Comparison of ENCODE assay signal across 17 mouse cellular contexts in the genomic region with DNA sequence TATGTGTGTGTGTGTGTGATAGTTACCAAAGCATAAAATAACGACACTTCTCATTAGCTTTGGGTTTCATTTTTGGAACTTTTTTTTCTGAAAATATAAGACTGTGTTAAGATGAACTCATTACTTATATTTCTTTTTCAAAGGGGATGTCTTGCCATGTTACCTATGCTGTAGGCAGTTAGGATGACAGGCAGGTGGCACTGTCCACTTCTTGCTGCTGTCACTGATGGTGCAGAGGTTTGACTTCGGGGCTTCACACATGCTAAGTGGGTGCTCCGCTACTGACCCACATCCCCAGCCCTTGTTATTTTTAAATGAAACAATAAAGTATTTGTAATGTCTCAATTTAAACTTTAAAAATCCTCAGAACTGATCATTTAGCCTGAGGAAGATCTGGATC. TPM values are rescaled to one million over a fixed set of nuclear protein-coding genes. Genes with fewer than 3 reads are reported as not detected.
DNase-seq lines count a peak whose midpoint lies in the region; ATAC-seq and TF ChIP-seq lines count a peak whose summit lies in the region.
"Had no signal": no experiment of that assay in that cellular context is flagged by ENCODE, and none has a peak within 500 bp of the region (broad histone marks: within the 10 kb centered on the region; RNA-seq: fewer than 3 reads in every experiment).

No protein-coding gene starts in this region.

- intact Hi-C loops in gastrocnemius, adult 2 months (cut with DNase I), result loop anchor here (5.0 kb wide), 1 partner anchor 51 kb away; a partner anchor contains a TSS

- H3K9me3 ChIP-seq in liver, embryonic 12.5 days (replicated peaks), result no peaks in the 10 kb centered on the region
- H3K9me3 ChIP-seq: liver, embryonic 15.5 days; megakaryocyte, embryonic 14.5 days had no signal

- H3K36me3 ChIP-seq in liver, adult 2 months (ENCODE audit: control insufficient read depth, insufficient read depth, low read length), result no peaks in the 10 kb centered on the region
- no peaks in the 10 kb centered on the region for H3K36me3 ChIP-seq in liver, embryonic 12.5 days
- H3K36me3 ChIP-seq: liver, embryonic 15.5 days had no signal

- TF ChIP-seq CTCF in gastrocnemius, adult 2 months (IDR thresholded peaks at IDR 0.05), result peak; percentile 24; the same call in 1 of the 2 replicates
- TF ChIP-seq CTCF in liver, adult 2 months (IDR thresholded peaks at IDR 0.05; ENCODE audit: low read depth, low read length), result peak; percentile 39; the same call in 1 of the 2 replicates
- peak; percentile 21; the same call in 1 of the 2 replicates for TF ChIP-seq CTCF in cortical plate, adult 2 months (IDR thresholded peaks at IDR 0.05; ENCODE audit: extremely low read depth, insufficient read depth, low read length)

- H3K4me3 ChIP-seq in gastrocnemius, adult 2 months, result no peak overlapping the region
- H3K4me3 ChIP-seq in liver, adult 2 months (ENCODE audit: insufficient read depth, low read depth, low read length), result no peak overlapping the region
- no peak overlapping the region for H3K4me3 ChIP-seq in liver, embryonic 12.5 days
- H3K4me3 ChIP-seq in cortical plate, adult 2 months (ENCODE audit: insufficient read depth, low read length), result no peak overlapping the region
- H3K4me3 ChIP-seq: liver, embryonic 15.5 days; megakaryocyte, embryonic 14.5 days had no signal

- H3K27me3 ChIP-seq in liver, adult 2 months (ENCODE audit: control insufficient read depth, insufficient read depth, low read length), result no peaks in the 10 kb centered on the region
- H3K27me3 ChIP-seq in liver, embryonic 12.5 days (replicated peaks), result peaks cover 14% of the 10 kb centered on the region
- H3K27me3 ChIP-seq: liver, embryonic 15.5 days had no signal

- H3K79me2 ChIP-seq in liver, adult 2 months (ENCODE audit: control insufficient read depth, insufficient read depth, low read length), result no peaks in the 10 kb centered on the region

- WGBS in liver, adult 2 months, result 78% methylated on average over 3 of the region's 3 CpGs
- 79% methylated on average over 3 of the region's 3 CpGs for WGBS in liver, embryonic 12.5 days (ENCODE audit: insufficient replicate concordance)

- no peak overlapping the region for H3K27ac ChIP-seq in gastrocnemius, adult 2 months
- no peak overlapping the region for H3K27ac ChIP-seq in liver, adult 2 months (replicated peaks; ENCODE audit: insufficient read depth, low read depth, low read length)
- no peak overlapping the region for H3K27ac ChIP-seq in liver, embryonic 12.5 days
- no peak overlapping the region for H3K27ac ChIP-seq in cortical plate, adult 2 months (ENCODE audit: insufficient read depth, low read length)
- H3K27ac ChIP-seq: liver, embryonic 15.5 days had no signal

- no peak for TF ChIP-seq POLR2A in liver, adult 2 months (IDR thresholded peaks at IDR 0.05; ENCODE audit: extremely low read depth, insufficient read depth, low read length)
- no peak for TF ChIP-seq POLR2A in cortical plate, adult 2 months (IDR thresholded peaks at IDR 0.05; ENCODE audit: extremely low read depth, insufficient read depth, low read length)

- no peak for DNase-seq in gastrocnemius, adult 2 months
- DNase-seq in gastrocnemius, adult 18-20 months (ENCODE audit: low spot score), result no peak
- no peak for DNase-seq in liver, adult 2 months (ENCODE audit: extremely low read depth, low read depth, low spot score)
- DNase-seq in A20 (ENCODE audit: low read depth, low spot score), result peak; percentile 50
- no peak for DNase-seq in frontal cortex, postnatal 14 days (ENCODE audit: low spot score in 2 of 2)
- no peak for DNase-seq in right cerebral cortex, postnatal 10 days (ENCODE audit: low spot score in 2 of 2)
- DNase-seq: adrenal gland, postnatal 25 days; B cell, adult 2 months; kidney, postnatal 14 days; thymus, adult 2 months had no signal

- peaks cover 3% of the 10 kb centered on the region for H3K4me1 ChIP-seq in liver, adult 2 months (ENCODE audit: control insufficient read depth, insufficient read depth, low read length)
- H3K4me1 ChIP-seq in liver, embryonic 12.5 days, result 0 out of 2 replicates have a peak, but pooled peaks cover 4% of the 10 kb centered on the region
- no peaks in the 10 kb centered on the region; the same call in 1 of the 2 replicates for H3K4me1 ChIP-seq in cortical plate, adult 2 months (ENCODE audit: control insufficient read depth, insufficient read depth, low read length)
- H3K4me1 ChIP-seq: liver, embryonic 15.5 days had no signal

- no peak for ATAC-seq in liver, embryonic 12.5 days

- H3K4me2 ChIP-seq in liver, embryonic 12.5 days, result no peak overlapping the region
- H3K4me2 ChIP-seq: liver, embryonic 15.5 days had no signal

- no peak overlapping the region for H3K9ac ChIP-seq in liver, adult 2 months (ENCODE audit: low read depth, low read length)
- H3K9ac ChIP-seq in liver, embryonic 12.5 days, result no peak overlapping the region
- H3K9ac ChIP-seq: liver, embryonic 15.5 days had no signal

RNA-seq across cellular contexts. Expression of a gene that starts 33.4 kb away (rescaled TPM):
- total RNA-seq in gastrocnemius, adult 2 months (2021), result under 1 TPM; 0.06 to 0.08 TPM
- under 1 TPM; 0.14 to 0.30 TPM for total RNA-seq in gastrocnemius, adult 18-20 months (2021)
- not detected in 2 replicates for total RNA-seq in liver, adult 2 months (2014; rRNA removed)
- polyA plus RNA-seq in liver, adult 2 months (2012; rRNA removed), result not detected in 2 replicates
- 0.24 and 0.37 TPM in 2 replicates for polyA plus RNA-seq in liver, embryonic 12.5 days (2016; fragmentation: Nextera tagmentation; extraction: Ambion mirVana)
- 0.02 and 0.06 TPM in 2 replicates for polyA plus RNA-seq in cortical plate, adult 2 months (2012; rRNA removed)
- total RNA-seq: adrenal gland, postnatal 25 days; common myeloid progenitor, adult 5-6 weeks; left cerebral cortex, adult 8-10 months had no signal
- polyA plus RNA-seq: heart, embryonic 16.5 days had no signal

RNA-seq across cellular contexts. Expression of a gene that starts 50.7 kb away (rescaled TPM):
- total RNA-seq in gastrocnemius, adult 2 months (2021), result 1 to 10 TPM in 1 of 2 experiments, under 1 TPM in 1; 0.86 to 1.1 TPM
- under 1 TPM; 0.78 to 0.97 TPM for total RNA-seq in gastrocnemius, adult 18-20 months (2021)
- 9.9 and 10.9 TPM in 2 replicates for total RNA-seq in liver, adult 2 months (2014; rRNA removed)
- 2.4 and 2.9 TPM in 2 replicates for polyA plus RNA-seq in liver, adult 2 months (2012; rRNA removed)
- polyA plus RNA-seq in liver, embryonic 12.5 days (2016; fragmentation: Nextera tagmentation; extraction: Ambion mirVana), result 51.1 and 53.9 TPM in 2 replicates
- polyA plus RNA-seq in cortical plate, adult 2 months (2012; rRNA removed), result 9.2 and 9.8 TPM in 2 replicates
